Mouse (Mus musculus) liver, embryonic 14.5 days (tissue): Measurements from ENCODE around the gene Gale.

Source experiments
- CTCF ChIP-seq: IDR thresholded peaks from 2 replicates; pipeline ENCODE4 v1.5.1; 2016; ENCODE audit warnings: antibody characterized with exemption, low read depth, control low read depth
- EP300 ChIP-seq: IDR thresholded peaks from 2 replicates; pipeline ENCODE4 v1.6.1; 2016; ENCODE audit warnings: antibody characterized with exemption, low read depth

DNA sequence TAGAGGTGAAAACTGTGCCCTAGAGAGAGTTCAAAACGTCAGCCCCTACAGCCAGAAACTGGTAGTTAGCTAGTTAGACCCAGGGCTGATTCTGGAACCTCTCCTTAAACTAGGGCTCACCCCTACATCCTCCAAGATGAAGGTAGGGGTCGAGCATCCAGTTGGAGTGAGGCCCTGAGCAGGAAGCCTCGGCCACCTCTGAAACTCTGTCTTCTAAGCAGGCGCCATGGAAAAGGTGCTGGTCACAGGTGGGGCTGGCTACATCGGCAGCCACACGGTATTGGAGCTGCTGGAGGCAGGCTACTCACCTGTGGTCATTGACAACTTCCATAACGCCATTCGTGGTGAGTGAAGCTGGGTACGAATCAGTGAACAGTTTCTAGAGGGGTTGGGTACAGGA lies 1.6 kb downstream of the Gale start:
- TF ChIP-seq CTCF (0 out of 2 replicates have a peak, but pooled peaks have one; percentile 10), EP300 (no peak)
